Mouse (Mus musculus): Measurements from ENCODE around the gene Micall1.

Gene Micall1

DNA sequence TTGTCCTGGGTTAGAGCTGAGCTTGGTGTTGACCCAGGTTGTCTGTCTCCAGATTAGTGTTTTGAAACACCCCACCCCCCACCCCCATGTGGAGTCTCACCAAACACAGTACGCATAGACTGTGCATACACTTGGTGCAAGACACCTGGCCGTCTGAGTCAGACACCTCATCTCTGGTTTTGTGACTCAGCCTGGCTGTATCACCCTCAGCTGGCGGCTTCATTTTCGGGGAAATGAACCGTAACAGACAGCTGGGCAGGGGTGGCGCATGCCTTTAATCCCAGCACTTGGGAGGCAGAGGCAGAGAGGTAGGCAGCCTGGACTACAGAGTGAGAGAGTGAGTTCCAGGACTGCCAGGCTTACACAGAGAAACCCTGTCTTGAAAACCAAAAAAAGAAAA lies 68.2 kb downstream of the Micall1 start:
- no peak for DNase-seq (ENCODE audit: extremely low spot score, low spot score)

- DNase-seq (ENCODE audit: extremely low spot score, low spot score) = no peak
Observed at GRCm38 (mm10) chr15:79185213-79185612, 76.5 kb downstream of the Micall1 start.
